Mouse (Mus musculus) embryonic fibroblast, embryonic 13.5 days (primary cell): ENCODE results near the gene Akap7.
"Not testable (repeated sequence)": the region's sequence is repeated elsewhere in the genome, so short reads cannot be mapped to it uniquely, and the experiment has no call there.

ENCODE experiments used
- CTCF ChIP-seq: IDR thresholded peaks from 2 replicates; pipeline ENCODE4 v1.5.1; 2011; ENCODE audit warnings: mild to moderate bottlenecking, control low read depth, low read length, moderate library complexity, borderline replicate concordance; ENCODE audit not compliant: insufficient read depth
- POLR2A ChIP-seq: IDR thresholded peaks from 2 replicates; pipeline ENCODE4 v1.6.1; 2011; ENCODE audit warnings: low read depth, mild to moderate bottlenecking, control low read depth, low read length, moderate library complexity

- not testable (repeated sequence) for TF ChIP-seq CTCF, POLR2A
Observed at GRCm38 (mm10) chr10:25186240-25186639, 121.4 kb downstream of the Akap7 start.
